Mouse (Mus musculus) gastrocnemius, postnatal 25 days (tissue): ENCODE results near the gene Olfr502. TPM values are rescaled to one million over a fixed set of nuclear protein-coding genes. Genes with fewer than 3 reads are reported as not detected.
"Not testable (repeated sequence)": the region's sequence is repeated elsewhere in the genome, so short reads cannot be mapped to it uniquely, and the experiment has no call there.

Experiments
- DNase-seq: peaks from one replicate; pipeline ENCODE4 v3.0.0; 2022
- long read RNA-seq, 2 experiments: library from polyadenylated mRNA; stranded (forward); transcript quantifications; one replicate each; pipeline ENCODE4 v2.0.0; 2021
- total RNA-seq, 2 experiments: library from RNA; stranded (reverse); gene quantifications; 1 replicate in 1 of 2; 2 replicates in 1 of 2; pipeline ENCODE4 v1.2.3; 2021

Gene Olfr502
- total RNA-seq, result not detected
- long read RNA-seq, experiment 1, result 0 reads
- long read RNA-seq, experiment 2, result 0 reads

- DNase-seq, result no peak
Observed at GRCm38 (mm10) chr7:108524965-108525364, at the start of gene Olfr502. Olfr502 (minus strand) TSS chr7:108525065.

GRCm38 (mm10) chr7:108565693-108566092, 40.8 kb upstream of the Olfr502 start, which contains the start of gene Olfr504:
Olfr504 (minus strand) TSS chr7:108565793.
- DNase-seq, result no peak

GRCm38 (mm10) chr7:108544227-108544626, 19.4 kb upstream of the Olfr502 start, which contains the start of gene Olfr503:
Olfr503 (plus strand) TSS chr7:108544527.
- DNase-seq, result not testable (repeated sequence)

- DNase-seq, result no peak
Observed at GRCm38 (mm10) chr7:108542416-108542815, 17.6 kb upstream of the Olfr502 start.

Other genes with a start within 250 kb of the Olfr502 start
- gene Olfr490, start 236.1 kb downstream of the Olfr502 start, total RNA-seq, result not detected
- not detected for gene Olfr491, start 211.6 kb downstream of the Olfr502 start, total RNA-seq
- not detected for gene Olfr492, start 201.4 kb downstream of the Olfr502 start, total RNA-seq
- gene Olfr493, start 178.1 kb downstream of the Olfr502 start, total RNA-seq, result not detected
- gene Olfr494, start 159.7 kb downstream of the Olfr502 start, total RNA-seq, result not detected
- gene Olfr495, start 131.9 kb downstream of the Olfr502 start, total RNA-seq, result not detected
- gene Olfr497, start 104.6 kb downstream of the Olfr502 start, total RNA-seq, result not detected
- gene Olfr498, start 59.7 kb downstream of the Olfr502 start, total RNA-seq, result not detected
- not detected for gene Olfr503, start 19.5 kb upstream of the Olfr502 start, total RNA-seq
- gene Olfr504, start 40.7 kb upstream of the Olfr502 start, total RNA-seq, result not detected
- not detected for gene Olfr506, start 85.7 kb upstream of the Olfr502 start, total RNA-seq
- not detected for gene Olfr507, start 96.7 kb upstream of the Olfr502 start, total RNA-seq
- gene Olfr508, start 104.9 kb upstream of the Olfr502 start, total RNA-seq, result not detected
- gene Olfr509, start 126.8 kb upstream of the Olfr502 start, total RNA-seq, result not detected
- not detected for gene Olfr510, start 141.4 kb upstream of the Olfr502 start, total RNA-seq
- gene Olfr512, start 188.3 kb upstream of the Olfr502 start, total RNA-seq, result not detected
- gene Olfr513, start 225.9 kb upstream of the Olfr502 start, total RNA-seq, result not detected